Mouse (Mus musculus): ENCODE results near the gene Slc43a2.

The Slc43a2 gene

DNA sequence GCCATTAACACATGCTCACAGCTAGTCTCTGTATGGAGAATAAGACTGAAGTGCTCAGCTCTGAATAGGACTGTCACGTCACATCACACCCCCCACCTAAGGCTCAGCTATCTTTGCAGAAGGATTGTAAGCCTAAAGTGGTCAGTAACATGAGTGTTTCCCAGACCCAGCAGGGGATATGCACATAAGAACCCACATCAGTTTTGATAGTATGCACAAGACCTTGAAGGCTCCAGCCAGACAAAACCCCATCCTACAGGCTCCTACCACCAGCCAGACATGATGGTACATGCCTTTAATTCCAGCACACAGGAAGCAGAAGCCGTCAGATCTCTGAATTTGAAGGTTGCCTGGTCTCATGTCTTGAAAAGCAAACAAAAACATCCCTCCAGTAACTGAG lies 78.5 kb downstream of the Slc43a2 start:
- no peak for DNase-seq

DNA sequence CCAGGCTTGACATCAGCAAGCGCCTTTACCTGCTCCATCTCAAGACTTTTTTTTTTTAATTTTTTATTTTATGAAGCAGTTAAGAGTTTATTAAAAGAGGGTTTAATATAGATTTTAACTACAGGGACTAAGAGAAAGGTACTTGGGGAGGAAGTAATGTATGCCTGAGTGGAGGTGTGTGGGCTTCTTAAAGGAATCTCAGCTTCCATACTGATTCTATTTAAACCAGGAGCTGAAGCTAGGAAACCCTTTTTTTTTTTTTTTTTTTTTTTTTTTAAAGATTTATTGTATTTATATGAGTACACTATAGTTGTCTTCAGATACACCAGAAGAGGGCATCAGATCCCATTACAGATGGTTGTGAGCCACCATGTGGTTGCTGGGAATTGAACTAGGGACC lies 83.3 kb downstream of the Slc43a2 start:
- DNase-seq: no peak

DNA sequence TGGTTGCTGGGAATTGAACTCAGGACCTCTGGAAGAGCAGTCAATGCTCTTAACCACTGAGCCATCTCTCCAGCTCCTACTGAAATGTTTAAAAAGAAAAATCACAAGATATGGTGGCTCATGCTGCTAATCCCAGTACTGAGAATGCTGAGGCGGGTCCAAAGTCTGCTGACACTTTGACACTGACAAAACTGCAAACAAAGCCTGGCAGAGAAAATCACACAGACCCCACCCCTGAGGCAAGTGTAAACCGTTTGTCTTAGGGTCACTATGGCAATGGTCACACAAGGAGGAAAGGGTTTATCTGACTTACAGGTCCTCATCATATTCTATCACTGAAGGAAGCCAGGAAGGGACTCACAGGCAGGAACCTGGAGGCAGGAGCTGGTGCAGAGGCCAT lies 84.1 kb downstream of the Slc43a2 start:
- DNase-seq: no peak

DNA sequence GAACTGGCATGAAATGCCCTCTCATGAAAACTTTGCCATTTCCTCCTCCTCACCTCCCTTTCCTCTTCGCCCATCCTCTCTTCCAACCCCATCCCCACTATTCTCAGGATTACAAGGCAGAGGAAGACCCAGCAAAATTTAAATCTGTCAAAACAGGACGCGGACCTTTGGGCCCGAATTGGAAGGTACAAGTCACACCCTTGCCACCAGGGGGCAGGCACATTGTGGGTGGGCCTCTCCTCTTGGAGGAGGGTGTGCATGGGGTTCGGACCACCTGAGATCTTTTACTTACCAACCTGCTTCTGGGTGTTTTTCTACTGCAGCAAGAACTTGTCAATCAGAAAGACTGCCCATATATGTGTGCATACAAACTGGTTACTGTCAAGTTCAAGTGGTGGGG lies 87.6 kb downstream of the Slc43a2 start:
- DNase-seq: no peak

DNA sequence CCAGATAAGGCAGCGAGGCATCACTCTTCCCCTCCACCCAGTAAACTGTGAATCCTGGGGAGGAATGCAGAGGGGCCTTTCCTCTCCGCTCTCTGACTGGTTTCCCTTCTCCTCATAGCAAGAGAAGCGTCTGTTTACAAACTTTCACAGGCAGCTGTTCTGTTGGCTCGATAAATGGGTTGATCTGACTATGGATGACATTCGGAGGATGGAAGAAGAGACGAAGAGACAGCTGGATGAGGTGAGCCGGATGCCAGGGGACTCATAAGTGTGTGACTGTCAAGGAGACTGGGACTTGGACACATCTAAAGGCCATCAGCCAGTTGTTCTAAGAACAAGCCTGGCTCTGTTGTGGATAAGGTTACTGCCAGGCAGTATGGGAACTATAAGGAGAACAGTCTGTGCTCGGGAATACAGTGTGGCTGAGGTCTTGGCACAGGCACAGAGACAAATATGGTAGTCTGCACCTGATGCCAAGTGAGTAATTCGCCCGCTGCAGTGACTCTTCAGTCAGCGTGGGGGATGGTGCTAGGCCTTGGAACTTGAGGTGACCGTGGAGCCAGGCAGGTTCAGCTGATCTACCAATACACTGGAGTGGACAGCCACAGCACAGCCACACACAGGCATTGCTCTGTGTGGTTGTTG lies 88.8 kb downstream of the Slc43a2 start:
- DNase-seq: peak; percentile 69 to 77

DNA sequence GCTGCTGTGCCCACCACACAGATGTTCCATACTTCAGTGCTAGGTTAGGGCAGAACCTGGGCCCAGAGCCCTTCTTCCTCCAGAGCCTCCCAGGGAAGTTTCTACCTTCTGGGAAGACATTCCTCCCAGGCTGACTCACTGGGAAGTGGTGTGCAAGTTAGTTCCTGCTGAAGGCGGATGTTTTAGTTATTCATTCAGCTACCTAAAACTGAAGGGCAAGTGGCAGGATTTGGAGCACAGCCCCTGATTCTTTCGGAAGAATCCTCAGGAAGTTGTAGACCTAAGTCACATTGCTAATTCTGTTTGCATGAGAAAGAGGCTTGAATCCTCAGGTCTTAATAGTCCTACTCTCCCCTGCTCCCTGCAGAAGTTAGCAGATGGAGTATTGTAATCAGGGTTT lies 89.9 kb downstream of the Slc43a2 start:
- DNase-seq: no peak

DNA sequence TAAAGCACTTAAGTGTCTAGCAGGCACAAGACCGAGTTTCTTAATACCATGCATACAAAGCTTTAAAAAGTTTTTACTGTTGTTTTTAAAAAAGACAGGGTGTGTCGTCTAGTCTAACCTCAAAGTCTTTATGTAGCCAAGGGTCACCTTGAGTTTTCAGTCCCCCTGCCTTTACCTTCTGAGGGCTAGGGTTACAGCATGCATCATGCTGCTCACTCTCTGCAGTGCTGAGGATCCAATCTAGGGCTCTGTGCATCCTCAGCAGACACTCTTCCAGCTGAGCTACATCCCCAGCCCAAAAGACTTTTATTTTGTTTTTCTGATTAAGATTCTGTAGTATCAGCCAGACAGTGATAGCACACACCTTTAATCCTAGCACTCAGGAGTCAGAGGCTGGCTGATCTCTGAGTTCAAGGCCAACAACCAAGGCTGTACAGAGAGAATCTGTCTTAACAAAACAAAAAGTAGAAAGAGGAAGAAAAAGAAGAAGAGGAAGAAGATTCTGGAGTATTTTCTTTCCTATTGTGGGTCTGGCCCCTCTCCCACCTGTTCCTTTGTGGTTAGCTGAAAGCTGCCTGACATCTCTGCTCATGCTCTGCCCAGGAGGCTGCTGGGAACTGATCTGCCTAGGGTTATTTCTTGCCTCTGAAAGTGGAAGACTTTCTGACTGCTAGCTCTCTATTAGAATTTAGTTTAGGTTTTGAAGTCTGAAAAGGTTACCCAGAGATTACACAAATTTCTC lies 91.3 kb downstream of the Slc43a2 start:
- DNase-seq: no peak

DNA sequence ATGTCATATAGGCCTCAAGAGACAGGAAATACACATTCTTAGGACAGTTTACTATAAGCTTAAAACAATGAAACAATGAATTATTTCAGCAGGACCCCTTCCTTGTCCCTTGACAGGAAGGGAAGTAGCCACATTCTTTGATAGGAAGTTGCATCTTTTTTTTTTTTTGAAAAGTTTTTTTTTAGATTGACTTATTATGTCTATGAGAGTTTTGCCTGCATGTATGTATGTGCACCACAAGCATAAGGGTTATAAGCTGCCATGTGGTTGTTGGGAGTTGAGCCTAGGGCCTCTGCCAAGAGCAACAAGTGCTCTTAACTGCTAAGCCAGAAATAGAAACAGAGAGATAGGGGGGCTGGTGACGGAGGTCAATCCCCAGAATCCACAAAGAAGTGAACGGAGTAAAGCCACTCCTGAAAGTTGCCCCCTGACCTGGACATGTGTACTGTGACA lies 92.6 kb downstream of the Slc43a2 start:
- no peak for DNase-seq

DNA sequence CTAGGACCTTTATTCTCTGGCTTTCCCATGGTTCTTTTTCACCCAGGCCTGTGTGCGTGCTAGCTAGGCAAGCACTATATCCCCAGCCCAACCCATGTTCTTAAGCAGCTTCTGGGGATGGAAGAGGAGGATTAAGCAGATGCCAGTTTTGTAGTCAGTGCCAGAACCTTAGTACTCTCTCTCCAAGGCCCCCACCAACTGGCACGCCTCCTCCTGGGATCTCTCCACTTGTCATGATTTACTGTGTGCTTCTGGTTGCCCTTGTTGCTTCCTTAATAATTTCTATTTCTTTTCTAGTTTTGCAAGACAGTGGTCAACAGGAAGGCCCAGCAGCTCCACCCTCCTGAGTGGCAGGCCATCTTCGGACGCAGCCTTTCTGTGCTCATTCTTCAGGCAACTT lies 94.3 kb downstream of the Slc43a2 start:
- DNase-seq: no peak

Data from cerebellum, postnatal 36 days (tissue).